Mouse (Mus musculus) thymus, adult 2 months (tissue): ENCODE measurements around the gene Rad51b. TPM values are rescaled to one million over a fixed set of nuclear protein-coding genes. Genes with fewer than 3 reads are reported as not detected.

Experiments used
- DNase-seq: peaks from one replicate; pipeline ENCODE4 v3.0.0; 2021
- H3K27ac ChIP-seq: fragments of 200-500 bp; 2 replicates; pipeline ENCODE4 v1.5.1; 2012; ENCODE audit warnings: low read length, control low read depth; ENCODE audit not compliant: control insufficient read depth, insufficient read depth
- H3K27me3 ChIP-seq: fragments of 200-500 bp; 2 replicates; pipeline ENCODE4 v1.6.1; 2012; ENCODE audit warnings: mild to moderate bottlenecking, low read length, moderate library complexity, mixed read lengths; ENCODE audit not compliant: control insufficient read depth, insufficient read depth
- H3K36me3 ChIP-seq: fragments of 200-500 bp; 2 replicates; pipeline ENCODE4 v1.6.1; 2012; ENCODE audit warnings: mild to moderate bottlenecking, low read length, moderate library complexity; ENCODE audit not compliant: control insufficient read depth, insufficient read depth
- H3K4me1 ChIP-seq: fragments of 200-500 bp; replicated peaks from 2 replicates; pipeline ENCODE4 v1.6.1; 2012; ENCODE audit warnings: low read length; ENCODE audit not compliant: control insufficient read depth, insufficient read depth
- H3K4me3 ChIP-seq: fragments of 200-500 bp; 2 replicates; pipeline ENCODE4 v1.5.1; 2012; ENCODE audit warnings: mild to moderate bottlenecking, low read length, control low read depth, moderate library complexity; ENCODE audit not compliant: control insufficient read depth, insufficient read depth
- CTCF ChIP-seq: fragments of 200-500 bp; IDR thresholded peaks from 2 replicates; pipeline ENCODE4 v1.5.1; 2012; ENCODE audit warnings: mild to moderate bottlenecking, control low read depth, low read length, moderate library complexity, borderline replicate concordance; ENCODE audit not compliant: control insufficient read depth, poor library complexity, insufficient read depth; ENCODE audit errors: extremely low read depth
- POLR2A ChIP-seq: fragments of 200-500 bp; IDR thresholded peaks from 2 replicates; pipeline ENCODE4 v1.6.1; 2012; ENCODE audit warnings: mild to moderate bottlenecking, low read length, control low read depth, moderate library complexity; ENCODE audit not compliant: control insufficient read depth, poor library complexity, insufficient read depth; ENCODE audit errors: extremely low read depth
- WGBS: fragments of 180-500 bp; shearing (Covaris S2); methylation state at CpG from one replicate; pipeline ENCODE4 v1.1.7; 2018; 5-methylcytosine and 5-hydroxymethylcytosine counted together
- polyA plus RNA-seq: library from polyadenylated mRNA; depleted of rRNA; stranded (reverse); fragments of >200 nt; gene quantifications from 2 replicates; pipeline ENCODE4 v1.2.3, GENCODE M21; 2012

Rad51b gene
- polyA plus RNA-seq, 1 experiment = 1.1 TPM

DNA sequence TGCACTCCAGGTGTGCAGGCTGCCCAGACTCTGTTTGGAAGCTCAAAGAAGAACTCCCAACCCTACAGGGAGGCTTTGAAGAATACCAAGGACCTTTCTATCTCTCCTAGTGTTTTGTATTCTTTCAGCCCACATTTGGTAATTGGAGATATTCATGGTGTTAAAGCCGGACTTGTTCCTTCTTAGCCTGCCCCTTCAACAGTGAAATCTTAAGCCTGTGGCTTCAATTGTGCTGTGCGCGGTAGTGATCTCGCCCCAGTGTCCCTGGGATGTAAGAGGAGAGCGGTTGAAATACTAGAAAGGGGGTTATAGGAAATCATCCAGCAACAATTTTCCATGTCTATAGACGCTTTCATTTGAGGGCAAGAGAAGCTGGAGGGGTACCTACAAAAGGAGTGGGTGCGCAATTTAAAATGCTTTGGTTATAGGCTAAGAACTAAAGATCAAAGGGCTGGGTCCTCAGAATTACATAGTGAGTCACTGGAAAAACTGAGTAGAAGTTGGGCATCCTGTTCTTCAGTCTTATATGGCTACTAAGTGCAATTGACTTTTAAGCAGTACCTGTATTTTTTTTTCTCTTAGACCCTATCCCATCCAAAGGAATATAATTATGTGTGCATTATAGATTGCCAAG is 253.1 kb downstream of the Rad51b start:
- 95% methylated on average over 7 of the region's 7 CpGs for WGBS
- no peak for DNase-seq
- Histone ChIP-seq H3K4me1 (no peaks in the 10 kb centered on the region), H3K4me3 (no peak overlapping the region), H3K36me3 (no peaks in the 10 kb centered on the region), H3K27me3 (no peaks in the 10 kb centered on the region), H3K27ac (no peak overlapping the region)
- TF ChIP-seq POLR2A (no peak), CTCF (no peak)

DNA sequence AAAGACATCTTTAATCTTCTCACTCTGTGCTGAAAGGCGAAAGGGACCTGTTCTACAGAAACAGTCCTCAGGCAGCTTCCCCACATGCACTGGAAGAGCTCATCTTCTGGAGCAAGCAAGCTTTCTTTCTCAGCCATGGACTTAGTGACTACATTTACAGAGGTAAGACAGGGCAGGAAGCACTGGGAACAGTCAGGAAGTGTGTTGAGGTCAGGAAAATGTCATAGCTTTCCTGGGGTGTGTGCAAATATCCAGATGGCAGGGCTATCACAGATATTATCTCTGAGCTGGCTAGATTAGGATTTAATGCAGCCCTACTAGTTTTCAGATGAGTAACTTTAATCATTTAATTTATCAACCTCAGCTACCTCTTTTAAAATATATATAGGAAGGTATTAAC is 254.2 kb downstream of the Rad51b start:
- Histone ChIP-seq H3K36me3 (no peaks in the 10 kb centered on the region), H3K27ac (no peak overlapping the region), H3K27me3 (no peaks in the 10 kb centered on the region), H3K4me1 (no peaks in the 10 kb centered on the region), H3K4me3 (no peak overlapping the region)
- DNase-seq = no peak
- TF ChIP-seq CTCF (no peak), POLR2A (no peak)
- WGBS = 94% methylated on average over 1 of the region's 1 CpGs

- no peaks in the 10 kb centered on the region for H3K27me3 ChIP-seq
- H3K27ac ChIP-seq = no peak overlapping the region
- TF ChIP-seq POLR2A = no peak
- TF ChIP-seq CTCF = no peak
- no peaks in the 10 kb centered on the region for H3K4me1 ChIP-seq
- no peak for DNase-seq
- H3K4me3 ChIP-seq = no peak overlapping the region
- no peaks in the 10 kb centered on the region for H3K36me3 ChIP-seq
These were observed 256.0 kb downstream of the Rad51b start for GRCm38 (mm10) chr12:79553056-79553455.

DNA sequence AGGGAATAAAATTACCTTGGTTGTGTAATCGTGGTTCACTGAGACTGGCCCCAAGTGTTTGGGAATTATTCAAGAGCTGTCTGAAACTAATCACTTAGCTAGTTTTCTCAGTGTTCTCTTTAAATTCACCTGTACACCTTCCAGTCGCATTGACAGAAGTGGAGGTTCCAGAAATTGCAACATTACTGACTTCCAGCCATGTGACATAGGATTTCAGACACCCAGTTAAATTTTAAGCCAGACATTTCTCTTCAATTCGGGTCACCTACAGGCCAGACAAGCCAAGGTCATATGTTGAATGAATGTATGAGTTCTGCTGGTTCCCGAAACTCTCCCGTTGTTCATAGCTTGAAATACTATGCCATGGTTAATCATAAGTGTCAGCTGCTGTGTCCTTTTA is 260.8 kb downstream of the Rad51b start:
- TF ChIP-seq POLR2A = no peak
- no peak for TF ChIP-seq CTCF
- no peak for DNase-seq
- Histone ChIP-seq H3K27ac (no peak overlapping the region), H3K4me3 (no peak overlapping the region), H3K36me3 (no peaks in the 10 kb centered on the region), H3K4me1 (no peaks in the 10 kb centered on the region; the same call in 1 of the 2 replicates), H3K27me3 (no peaks in the 10 kb centered on the region)
- WGBS = 89% methylated on average over 5 of the region's 5 CpGs

- Histone ChIP-seq H3K27me3 (no peaks in the 10 kb centered on the region), H3K4me3 (no peak overlapping the region), H3K36me3 (no peaks in the 10 kb centered on the region), H3K4me1 (no peaks in the 10 kb centered on the region; the same call in 1 of the 2 replicates), H3K27ac (no peak overlapping the region)
- 64% methylated on average over 3 of the region's 3 CpGs for WGBS
- TF ChIP-seq CTCF (no peak), POLR2A (no peak)
- no peak for DNase-seq
These were observed 261.6 kb downstream of the Rad51b start for GRCm38 (mm10) chr12:79558711-79559110.

DNA sequence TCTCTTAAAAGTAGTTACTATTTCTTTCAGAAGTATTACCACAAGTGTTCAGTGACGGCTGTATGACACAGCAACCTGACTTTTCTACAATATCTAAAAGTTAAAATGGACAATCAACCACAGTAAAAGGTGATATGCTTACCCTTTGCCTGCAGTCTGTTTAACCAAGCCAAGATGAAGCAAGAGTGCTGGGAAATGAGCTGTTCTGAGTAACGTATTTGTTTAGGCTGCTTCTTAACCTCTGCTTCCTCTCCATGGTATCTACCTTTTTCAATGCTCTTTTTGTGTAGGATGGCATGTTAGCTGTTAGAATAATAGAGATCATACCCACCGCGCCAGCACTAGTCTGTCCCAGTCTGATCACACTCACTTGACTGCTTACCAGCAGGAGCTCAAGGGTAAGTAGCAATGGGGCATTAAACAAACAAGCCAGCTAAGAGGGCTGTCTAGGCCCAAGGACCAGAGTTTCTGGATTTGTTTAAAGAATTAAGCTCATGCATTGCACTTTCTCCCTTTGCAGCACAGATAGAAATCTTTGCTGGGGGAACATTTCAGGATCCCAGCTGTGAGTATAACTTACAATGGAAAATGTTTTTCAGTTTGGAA is 262.4 kb downstream of the Rad51b start:
- H3K27ac ChIP-seq = no peak overlapping the region
- no peak for TF ChIP-seq POLR2A
- no peak for TF ChIP-seq CTCF

More for the DNA sequence above, 262.4 kb downstream of the Rad51b start:
- Histone ChIP-seq H3K4me3 (no peak overlapping the region), H3K36me3 (no peaks in the 10 kb centered on the region), H3K27me3 (no peaks in the 10 kb centered on the region), H3K4me1 (no peaks in the 10 kb centered on the region; the same call in 1 of the 2 replicates)
- 93% methylated on average over 4 of the region's 4 CpGs for WGBS
- DNase-seq = no peak
